Mouse (Mus musculus) ES-Bruce4 (cell line): Measurements from ENCODE around the gene Gemin5.

Experiments
- CTCF ChIP-seq: IDR thresholded peaks from one replicate; pipeline ENCODE4 v1.8.1; 2011; ENCODE audit warnings: low read depth, low read length
- POLR2A ChIP-seq: IDR thresholded peaks from one replicate; pipeline ENCODE4 v1.8.1; 2011; ENCODE audit warnings: low read length; ENCODE audit not compliant: insufficient read depth

GRCm38 (mm10) chr11:58135296-58135695 lies 33.0 kb downstream of the Gemin5 start:
- TF ChIP-seq POLR2A, result no peak
- TF ChIP-seq CTCF, result no peak
